Mouse (Mus musculus): Measurements from ENCODE around the gene Kat14. TPM values are rescaled to one million over a fixed set of nuclear protein-coding genes. Genes with fewer than 3 reads are reported as not detected.

Kat14 gene
- polyA plus RNA-seq (2017; shearing (Covaris generic)) = 10 to 100 TPM; 31.6 to 40.8 TPM

GRCm38 (mm10) chr2:144368400-144369019 is at the start of gene Kat14, which contains the start of gene Pet117:
TSS of gene Kat14 (plus strand) at chr2:144368983.
TSS of gene Pet117 (plus strand) at chr2:144368996.

GRCm38 (mm10) chr2:144331401-144332302 is 37.1 kb upstream of the Kat14 start, which contains the start of gene Ovol2:
TSS of gene Ovol2 (minus strand) at chr2:144332146.

Other genes with a start within 250 kb of the Kat14 start
- gene Mgme1, start 98.3 kb upstream of the Kat14 start, polyA plus RNA-seq (2017; shearing (Covaris generic)) = 1 to 10 TPM; 8.1 to 8.2 TPM
- gene Snx5, start 98.1 kb upstream of the Kat14 start, polyA plus RNA-seq (2017; shearing (Covaris generic)) = 100 to 1,000 TPM; 154 to 171 TPM
- gene Ovol2, start 36.8 kb upstream of the Kat14 start, polyA plus RNA-seq (2017; shearing (Covaris generic)) = under 1 TPM in 1 of 2 experiments, not detected in 1; 0.66 TPM
- 1 to 10 TPM; 5.4 to 7.8 TPM for gene Pet117, start within 50 bp of the Kat14 start, polyA plus RNA-seq (2017; shearing (Covaris generic))
- gene Dzank1, start 158.4 kb downstream of the Kat14 start, polyA plus RNA-seq (2017; shearing (Covaris generic)) = under 1 TPM; 0.27 to 0.61 TPM
- gene Polr3f, start 158.7 kb downstream of the Kat14 start, polyA plus RNA-seq (2017; shearing (Covaris generic)) = 10 to 100 TPM; 30.8 to 34.0 TPM
- 1 to 10 TPM; 5.9 to 9.2 TPM for gene Rbbp9, start 181.9 kb downstream of the Kat14 start, polyA plus RNA-seq (2017; shearing (Covaris generic))
- 100 to 1,000 TPM in 1 of 2 experiments, 10 to 100 TPM in 1; 78.4 to 104 TPM for gene Sec23b, start 187.2 kb downstream of the Kat14 start, polyA plus RNA-seq (2017; shearing (Covaris generic))
- 10 to 100 TPM; 20.0 to 23.9 TPM for gene Smim26, start 225.1 kb downstream of the Kat14 start, polyA plus RNA-seq (2017; shearing (Covaris generic))
- gene Dtd1, start 230.9 kb downstream of the Kat14 start, polyA plus RNA-seq (2017; shearing (Covaris generic)) = 10 to 100 TPM; 56.5 to 57.1 TPM

Measured in inflammation-experienced regulatory T-cells (primary cell).